Mouse (Mus musculus): ENCODE data around the gene Trim69. TPM values are rescaled to one million over a fixed set of nuclear protein-coding genes. Genes with fewer than 3 reads are reported as not detected.
"Not testable (repeated sequence)": the region's sequence is repeated elsewhere in the genome, so short reads cannot be mapped to it uniquely, and the experiment has no call there.

The Trim69 gene
- total RNA-seq, 2 experiments from 2014 or later, result not detected

GRCm38 (mm10) chr2:122186751-122187150 is 26.3 kb downstream of the Trim69 start:
- intact Hi-C loops (cut with DNase I), result no loop called here

GRCm38 (mm10) chr2:122191849-122192248 is 31.3 kb downstream of the Trim69 start:
- intact Hi-C loops (cut with DNase I), result loop anchor here (5.0 to 10.0 kb wide), 4 partner anchors 110 to 433 kb away; no protein-coding TSS in a partner anchor
- DNase-seq (ENCODE audit: low spot score in 2 of 2), result no peak

More at GRCm38 (mm10) chr2:122186751-122187150, 26.3 kb downstream of the Trim69 start:
- no peak for DNase-seq (ENCODE audit: low spot score in 2 of 2)

GRCm38 (mm10) chr2:122194509-122194929 is 34.0 kb downstream of the Trim69 start:
- intact Hi-C loops (cut with DNase I), result loop anchor here (2.0 to 10.0 kb wide), 5 partner anchors 50 to 430 kb away; no protein-coding TSS in a partner anchor
- DNase-seq (ENCODE audit: low spot score in 2 of 2), result peak in 1 of 2 experiments; percentile 4

- no peak for DNase-seq (ENCODE audit: low spot score in 2 of 2)
- intact Hi-C loops (cut with DNase I), result no loop called here
Observed at GRCm38 (mm10) chr2:122201501-122201900, 41.0 kb downstream of the Trim69 start.

- no peak for DNase-seq (ENCODE audit: low spot score in 2 of 2)
- intact Hi-C loops (cut with DNase I), result no loop called here
Observed at GRCm38 (mm10) chr2:122206440-122207107, 46.1 kb downstream of the Trim69 start.

GRCm38 (mm10) chr2:122210534-122211228 is 50.2 kb downstream of the Trim69 start:
- no peak for DNase-seq (ENCODE audit: low spot score in 2 of 2)
- intact Hi-C loops (cut with DNase I), result no loop called here

GRCm38 (mm10) chr2:122217075-122217474 is 56.6 kb downstream of the Trim69 start:
- not testable (repeated sequence) for DNase-seq (ENCODE audit: low spot score in 2 of 2)

GRCm38 (mm10) chr2:122218234-122218633 is 57.7 kb downstream of the Trim69 start:
- intact Hi-C loops (cut with DNase I), result no loop called here
- DNase-seq (ENCODE audit: low spot score in 2 of 2), result no peak

More at GRCm38 (mm10) chr2:122217075-122217474, 56.6 kb downstream of the Trim69 start:
- intact Hi-C loops (cut with DNase I), result not testable (repeated sequence)

GRCm38 (mm10) chr2:122221378-122221777 is 60.9 kb downstream of the Trim69 start:
- intact Hi-C loops (cut with DNase I), result no loop called here
- DNase-seq (ENCODE audit: low spot score in 2 of 2), result no peak

GRCm38 (mm10) chr2:122221798-122222197 is 61.3 kb downstream of the Trim69 start:
- no peak for DNase-seq (ENCODE audit: low spot score in 2 of 2)
- intact Hi-C loops (cut with DNase I), result no loop called here

GRCm38 (mm10) chr2:122222272-122222671 is 61.8 kb downstream of the Trim69 start:
- no peak for DNase-seq (ENCODE audit: low spot score in 2 of 2)
- intact Hi-C loops (cut with DNase I), result no loop called here

- DNase-seq (ENCODE audit: low spot score in 2 of 2), result no peak
- intact Hi-C loops (cut with DNase I), result no loop called here
Observed at GRCm38 (mm10) chr2:122223654-122224053, 63.2 kb downstream of the Trim69 start.

Other genes starting within 250 kb of the Trim69 start
- 10 to 100 TPM; 37.6 to 38.1 TPM for gene Ctdspl2, start 204.7 kb upstream of the Trim69 start, total RNA-seq (2021)
- gene Mageb3, start 204.6 kb upstream of the Trim69 start, total RNA-seq (2021), result under 1 TPM in 1 of 2 experiments, not detected in 1; 0.27 TPM
- 10 to 100 TPM; 17.7 to 19.6 TPM for gene Eif3j1, start 132.2 kb upstream of the Trim69 start, total RNA-seq (2021)
- 10 to 100 TPM; 14.4 to 16.4 TPM for gene Spg11, start 42.3 kb upstream of the Trim69 start, total RNA-seq (2021)
- 100 to 1,000 TPM; 108 to 111 TPM for gene B2m, start 13.0 kb upstream of the Trim69 start, total RNA-seq (2021)
- not detected for gene Patl2, start 25.5 kb downstream of the Trim69 start, total RNA-seq (2021)
- not detected for gene Terb2, start 25.6 kb downstream of the Trim69 start, total RNA-seq (2021)
- 10 to 100 TPM; 16.6 to 20.0 TPM for gene Sord, start 74.0 kb downstream of the Trim69 start, total RNA-seq (2021)
- not detected for gene Duox2, start 137.7 kb downstream of the Trim69 start, total RNA-seq (2021)
- not detected for gene Duoxa2, start 138.2 kb downstream of the Trim69 start, total RNA-seq (2021)
- not detected for gene Duoxa1, start 153.0 kb downstream of the Trim69 start, total RNA-seq (2021)
- under 1 TPM in 1 of 2 experiments, not detected in 1; 0.05 TPM for gene Duox1, start 155.0 kb downstream of the Trim69 start, total RNA-seq (2021)
- gene Shf, start 208.5 kb downstream of the Trim69 start, total RNA-seq (2021), result 10 to 100 TPM; 68.3 to 76.2 TPM